Mouse (Mus musculus): ENCODE measurements at regions not wholly inside any gene's neighbourhood (a gene's known extent, or its start where the extent isn't known, plus 50 kb on each side); places are given as distances from the start of the nearest gene placed in this dataset.

DNA sequence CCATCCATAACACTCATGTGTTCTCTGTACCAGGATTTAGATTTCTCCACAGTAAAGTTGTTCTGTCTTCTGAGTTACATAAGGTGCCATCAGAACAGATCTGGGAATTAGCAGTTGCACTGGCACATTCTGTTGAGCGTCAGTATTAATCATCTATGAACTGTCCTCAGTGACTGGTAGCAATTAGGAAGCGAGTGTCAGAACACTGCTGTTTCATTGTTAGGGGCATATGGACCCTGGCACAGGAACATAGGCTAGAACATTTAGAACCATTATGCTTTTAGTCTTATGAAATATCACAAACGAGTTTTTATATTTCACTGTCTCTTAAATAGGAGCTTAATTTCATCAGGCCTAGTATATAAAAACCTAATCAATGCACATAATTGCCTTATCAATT lies 367.7 kb upstream of the Manea start:
- TF ChIP-seq POLR2A (IDR thresholded peaks at IDR 0.05; ENCODE audit: insufficient read length, low read depth) (no peak), E2F4 (IDR thresholded peaks at IDR 0.05; ENCODE audit: insufficient read depth) (no peak), TCF3 (IDR thresholded peaks at IDR 0.05; ENCODE audit: insufficient read length, low read depth) (no peak), REST (IDR thresholded peaks at IDR 0.05; ENCODE audit: insufficient read depth, insufficient read length) (no peak), MYOD1 (IDR thresholded peaks at IDR 0.05; ENCODE audit: control insufficient read depth in 1 of 3, insufficient read length in 2 of 3, low read depth in 2 of 3) (no peak), USF1 (IDR thresholded peaks at IDR 0.05; ENCODE audit: low read depth) (no peak), TCF12 (IDR thresholded peaks at IDR 0.05; ENCODE audit: insufficient read depth, poor library complexity, severe bottlenecking) (no peak)
